Mouse (Mus musculus) urinary bladder, postnatal 10 days (tissue): ENCODE measurements around the gene Gpr179.
A peak's percentile ranks its signal among the peaks of the same experiment; 100 is the strongest.
"Not testable (repeated sequence)": the region's sequence is repeated elsewhere in the genome, so short reads cannot be mapped to it uniquely, and the experiment has no call there.

ENCODE experiments used
- DNase-seq: peaks from one replicate; pipeline ENCODE4 v3.0.0; 2022; ENCODE audit warnings: low spot score

Gene Gpr179

GRCm38 (mm10) chr11:97352027-97352684 lies at the start of gene Gpr179:
Gene Gpr179, minus strand, starts transcription at chr11:97352077.
- DNase-seq: no peak

- no peak for DNase-seq
Observed at GRCm38 (mm10) chr11:97401082-97401481, 49.2 kb upstream of the Gpr179 start.

- no peak for DNase-seq
Observed at GRCm38 (mm10) chr11:97399958-97400710, 48.3 kb upstream of the Gpr179 start.

- DNase-seq: no peak
Observed at GRCm38 (mm10) chr11:97398506-97398905, 46.6 kb upstream of the Gpr179 start.

GRCm38 (mm10) chr11:97394146-97394545 lies 42.3 kb upstream of the Gpr179 start:
- no peak for DNase-seq

- no peak for DNase-seq
Observed at GRCm38 (mm10) chr11:97393658-97394057, 41.8 kb upstream of the Gpr179 start.

- DNase-seq: no peak
Observed at GRCm38 (mm10) chr11:97389127-97389526, 37.2 kb upstream of the Gpr179 start.

- no peak for DNase-seq
Observed at GRCm38 (mm10) chr11:97387811-97388210, 35.9 kb upstream of the Gpr179 start.

- DNase-seq: no peak
Observed at GRCm38 (mm10) chr11:97383764-97384163, 31.9 kb upstream of the Gpr179 start.

GRCm38 (mm10) chr11:97383017-97383416 lies 31.1 kb upstream of the Gpr179 start:
- no peak for DNase-seq

- DNase-seq: no peak
Observed at GRCm38 (mm10) chr11:97380036-97380435, 28.2 kb upstream of the Gpr179 start.

- DNase-seq: no peak
Observed at GRCm38 (mm10) chr11:97373402-97373801, 21.5 kb upstream of the Gpr179 start.

- no peak for DNase-seq
Observed at GRCm38 (mm10) chr11:97372159-97372864, 20.4 kb upstream of the Gpr179 start.

- DNase-seq: no peak
Observed at GRCm38 (mm10) chr11:97370329-97371091, 18.6 kb upstream of the Gpr179 start.

GRCm38 (mm10) chr11:97368501-97368900 lies 16.6 kb upstream of the Gpr179 start:
- DNase-seq: no peak

- no peak for DNase-seq
Observed at GRCm38 (mm10) chr11:97365556-97365955, 13.7 kb upstream of the Gpr179 start.

- DNase-seq: no peak
Observed at GRCm38 (mm10) chr11:97363644-97363995, 11.7 kb upstream of the Gpr179 start.

- DNase-seq: no peak
Observed at GRCm38 (mm10) chr11:97362943-97363643, 11.2 kb upstream of the Gpr179 start.

GRCm38 (mm10) chr11:97362649-97362942 lies 10.7 kb upstream of the Gpr179 start:
- no peak for DNase-seq

- peak; percentile 84 for DNase-seq
Observed at GRCm38 (mm10) chr11:97361948-97362648, 10.2 kb upstream of the Gpr179 start, which contains the start of gene Socs7. Gene Socs7, plus strand, starts transcription at chr11:97362551.

- not testable (repeated sequence) for DNase-seq
Observed at GRCm38 (mm10) chr11:97357663-97358062, 5.8 kb upstream of the Gpr179 start.
